Mouse (Mus musculus) kidney, adult 2 months (tissue): ENCODE measurements around the gene Ndufs3.

ENCODE experiments used
- CTCF ChIP-seq: fragments of 200-500 bp; conservative IDR thresholded peaks from 2 replicates; pipeline ENCODE4 v1.5.1; 2011; ENCODE audit warnings: low read depth, mild to moderate bottlenecking, control low read depth, low read length, moderate library complexity, mixed read lengths; ENCODE audit not compliant: insufficient read depth, insufficient read length
- POLR2A ChIP-seq: fragments of 200-500 bp; IDR thresholded peaks from one replicate; pipeline ENCODE4 v1.6.1; 2011; ENCODE audit warnings: low read depth, low read length, control low read depth

DNA sequence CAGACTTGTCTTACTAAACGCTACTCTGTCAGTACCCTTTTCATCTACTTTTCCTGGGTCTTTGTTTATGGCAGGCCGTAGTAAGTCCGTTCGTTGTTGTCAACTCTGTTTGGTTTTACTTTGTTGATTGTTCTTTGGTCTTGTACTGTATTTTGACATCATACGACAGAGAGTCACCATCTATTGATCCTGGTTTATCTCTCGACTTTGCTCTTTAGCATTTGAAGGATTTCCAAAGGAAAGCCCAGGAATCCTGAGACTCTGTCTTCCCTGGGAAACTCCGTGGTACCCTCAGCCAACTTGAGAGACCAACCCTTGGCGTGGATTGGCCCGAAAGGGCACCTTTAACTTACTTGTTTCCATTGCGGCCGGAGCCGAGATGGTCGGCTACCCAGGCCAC is 23.9 kb upstream of the Ndufs3 start:
- TF ChIP-seq CTCF (no peak), POLR2A (no peak)
